Mouse (Mus musculus) lung, adult 2 months (tissue): ENCODE measurements around the gene Col24a1. TPM values are rescaled to one million over a fixed set of nuclear protein-coding genes. Genes with fewer than 3 reads are reported as not detected.
A peak's percentile ranks its signal among the peaks of the same experiment; 100 is the strongest.

Experiments used
- DNase-seq: peaks from one replicate; pipeline ENCODE4 v3.0.0; 2022
- H3K4me1 ChIP-seq: fragments of 200-500 bp; 2 replicates; pipeline ENCODE4 v1.6.1; 2011; ENCODE audit warnings: low read length; ENCODE audit not compliant: control insufficient read depth, insufficient read depth
- H3K4me3 ChIP-seq: fragments of 200-500 bp; replicated peaks from 2 replicates; pipeline ENCODE3; 2011; ENCODE audit warnings: low read depth, mild to moderate bottlenecking, control low read depth, low read length; ENCODE audit errors: extremely low read depth
- CTCF ChIP-seq: fragments of 200-500 bp; IDR thresholded peaks from 2 replicates; pipeline ENCODE4 v1.5.1; 2011; ENCODE audit warnings: mild to moderate bottlenecking, low read length, control low read depth; ENCODE audit not compliant: insufficient read depth
- POLR2A ChIP-seq: fragments of 200-500 bp; IDR thresholded peaks from 2 replicates; pipeline ENCODE4 v1.6.1; 2011; ENCODE audit warnings: low read depth, mild to moderate bottlenecking, control low read depth, low read length, borderline replicate concordance; ENCODE audit errors: extremely low read depth
- WGBS: fragments of 180-500 bp; shearing (Covaris S2); methylation state at CpG from one replicate; pipeline ENCODE4 v1.1.7; 2018; 5-methylcytosine and 5-hydroxymethylcytosine counted together
- polyA plus RNA-seq: library from polyadenylated mRNA; depleted of rRNA; stranded (reverse); fragments of >200 nt; gene quantifications from 2 replicates; pipeline ENCODE4 v1.2.3, GENCODE M21; 2012

The Col24a1 gene
- polyA plus RNA-seq, 1 experiment: 0.11 TPM

DNA sequence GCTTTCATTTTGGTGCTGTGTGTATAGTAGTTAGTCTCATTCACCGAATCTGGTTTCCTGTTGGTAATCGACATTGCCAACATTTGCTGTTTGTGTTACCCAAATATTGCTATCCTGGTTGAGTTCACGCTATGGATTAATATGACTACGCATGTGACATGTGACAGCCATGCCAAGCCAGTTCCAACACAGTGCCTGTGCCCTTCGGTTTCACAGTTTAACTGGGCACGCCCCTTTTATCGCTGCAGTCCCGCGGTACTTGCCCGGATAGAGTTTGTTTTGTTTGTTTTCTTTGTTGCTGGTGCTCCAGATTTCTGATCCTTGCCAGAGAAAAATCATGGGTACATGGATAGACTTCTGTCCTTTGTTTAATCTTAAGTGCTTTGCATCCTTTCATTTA lies 263.9 kb downstream of the Col24a1 start:
- 87% methylated on average over 10 of the region's 10 CpGs for WGBS
- Histone ChIP-seq H3K4me1 (no peaks in the 10 kb centered on the region), H3K4me3 (no peak overlapping the region)
- no peak for DNase-seq
- TF ChIP-seq POLR2A (no peak), CTCF (no peak)

DNA sequence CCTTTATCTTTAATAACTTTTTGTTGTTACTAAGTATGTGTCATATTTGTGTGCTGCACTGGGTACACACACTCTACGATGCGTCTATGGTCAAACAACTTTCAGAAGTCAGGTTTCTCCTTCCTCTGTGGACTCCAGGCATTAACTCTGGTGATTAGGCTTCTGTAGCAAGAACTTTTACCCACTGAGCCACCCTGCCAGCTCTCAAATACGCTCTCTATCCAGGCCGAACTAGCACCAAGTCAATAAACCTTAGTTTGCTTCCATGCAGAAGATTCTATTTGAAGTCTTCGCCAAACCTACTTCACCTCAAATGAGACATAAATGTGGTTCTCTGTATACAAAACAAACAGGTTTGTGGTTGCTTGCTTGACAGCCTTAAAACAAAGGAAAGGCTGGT lies 267.4 kb downstream of the Col24a1 start:
- no peaks in the 10 kb centered on the region for H3K4me1 ChIP-seq
- TF ChIP-seq POLR2A (no peak), CTCF (no peak)
- no peak for DNase-seq
- no peak overlapping the region for H3K4me3 ChIP-seq
- 83% methylated on average over 5 of the region's 5 CpGs for WGBS

DNA sequence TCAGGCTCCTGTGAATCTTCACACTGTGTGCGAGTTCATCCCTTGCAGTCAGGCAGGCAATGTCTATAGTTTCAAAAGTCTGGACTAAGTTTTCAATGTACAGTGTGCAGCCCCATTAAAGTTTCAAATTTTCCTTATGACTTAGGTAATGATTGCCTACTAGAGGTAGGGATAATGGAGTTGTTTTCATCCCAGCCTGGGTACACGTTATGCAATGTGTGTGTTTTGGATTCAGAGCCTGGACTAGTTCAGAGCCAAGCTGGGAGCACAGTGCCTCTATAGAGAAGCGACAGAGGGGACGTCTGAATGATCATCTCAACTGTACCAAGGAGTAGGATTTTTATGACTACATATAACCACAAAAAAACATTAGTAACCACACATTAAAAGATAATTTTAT lies 267.8 kb downstream of the Col24a1 start:
- TF ChIP-seq CTCF (no peak), POLR2A (no peak)
- whole genome bisulfite sequencing: 74% methylated on average over 4 of the region's 4 CpGs
- no peak overlapping the region for H3K4me3 ChIP-seq
- no peak for DNase-seq
- no peaks in the 10 kb centered on the region for H3K4me1 ChIP-seq

DNA sequence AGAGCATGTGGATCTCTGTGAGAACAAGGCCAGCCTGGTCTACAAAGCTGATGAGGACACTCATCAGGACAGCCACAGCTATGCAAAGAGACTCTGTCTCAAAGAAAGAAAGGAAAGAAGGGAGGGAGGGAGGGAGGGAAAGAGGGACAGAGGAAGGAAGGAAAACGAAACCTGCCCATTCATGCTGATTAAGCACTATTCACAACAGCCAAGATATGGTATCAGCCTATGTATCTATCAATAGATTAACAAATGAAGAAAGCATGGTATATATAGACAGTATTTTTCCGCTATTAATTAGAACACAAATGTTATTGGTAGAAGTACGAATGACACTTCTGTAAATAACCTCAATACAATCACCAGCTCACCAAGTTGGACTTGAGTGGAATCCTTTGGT lies 282.2 kb downstream of the Col24a1 start:
- no peak for DNase-seq
- no peak for TF ChIP-seq CTCF
- TF ChIP-seq POLR2A: no peak
- Histone ChIP-seq H3K4me3 (no peak overlapping the region), H3K4me1 (peaks cover 3% of the 10 kb centered on the region)
- 88% methylated on average over 3 of the region's 3 CpGs for WGBS

DNA sequence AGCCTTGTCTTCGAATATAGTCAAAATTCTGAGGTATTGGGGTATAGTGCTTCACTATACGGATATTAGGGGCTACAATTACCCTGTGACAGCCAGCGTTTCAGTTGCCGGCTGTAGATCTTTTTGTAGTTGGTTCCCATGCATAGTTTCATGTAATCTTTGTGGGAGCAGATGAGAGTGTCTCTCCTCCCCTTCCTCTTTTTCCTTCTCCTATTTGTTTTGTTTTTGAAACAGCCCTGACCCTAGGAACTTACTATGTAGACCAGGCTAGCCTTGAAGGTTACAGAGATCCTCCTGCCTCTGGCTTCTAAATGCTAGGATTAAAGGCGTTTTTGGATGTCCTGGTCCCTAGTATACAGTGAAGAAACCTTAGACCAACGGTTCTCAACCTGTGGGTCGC lies 283.1 kb downstream of the Col24a1 start:
- no peak for DNase-seq
- Histone ChIP-seq H3K4me3 (no peak overlapping the region), H3K4me1 (peaks cover 3% of the 10 kb centered on the region)
- WGBS: 81% methylated on average over 7 of the region's 7 CpGs
- TF ChIP-seq POLR2A (no peak), CTCF (no peak)

DNA sequence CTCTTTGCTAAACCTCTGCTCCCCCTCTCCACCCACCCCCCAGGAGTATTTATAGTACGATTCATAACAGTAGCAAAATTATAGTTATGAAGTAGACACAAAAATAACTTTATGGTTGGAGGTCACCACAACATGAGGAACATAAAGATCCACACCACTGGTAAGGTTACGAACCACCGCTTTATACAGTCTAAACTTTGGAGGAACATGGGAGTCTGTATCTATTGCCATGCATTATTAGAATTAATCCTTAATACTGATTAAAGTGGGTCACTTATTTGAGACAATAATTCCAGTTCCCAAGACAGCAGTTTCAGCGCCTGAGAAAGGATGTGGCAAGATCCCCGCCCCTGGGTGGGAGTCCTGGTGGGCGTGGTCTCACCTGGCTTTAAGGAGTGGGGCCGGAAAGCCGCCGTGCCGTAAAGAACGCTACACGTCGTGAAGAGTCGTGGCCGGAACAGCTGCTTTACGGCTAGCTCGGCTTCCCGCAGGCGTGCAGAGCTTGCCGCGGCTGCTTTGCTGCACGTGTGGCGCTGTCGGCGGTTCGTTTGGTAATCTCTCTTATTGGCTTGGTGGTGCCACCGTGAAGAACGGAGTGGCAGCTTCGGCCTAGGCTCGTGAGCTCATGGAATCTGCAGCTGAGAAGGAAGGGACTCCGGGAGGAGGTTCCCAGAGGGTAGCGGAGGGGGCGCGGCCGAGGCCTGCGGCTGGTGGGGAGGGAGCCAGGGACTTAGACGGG lies 283.6 kb downstream of the Col24a1 start, which contains the start of gene Znhit6:
Gene Znhit6, plus strand, starts transcription at position 463 of the 739 bp plus-strand sequence.
- Histone ChIP-seq H3K4me3 (peak within 1 kb of the TSS; percentile 71), H3K4me1 (peaks cover 3% of the 10 kb centered on the region)
- TF ChIP-seq CTCF: no peak
- peak; percentile 58; the same call in 1 of the 2 replicates for TF ChIP-seq POLR2A
- peak; percentile 88 for DNase-seq
- 5% methylated on average over 37 of the region's 37 CpGs for WGBS

DNA sequence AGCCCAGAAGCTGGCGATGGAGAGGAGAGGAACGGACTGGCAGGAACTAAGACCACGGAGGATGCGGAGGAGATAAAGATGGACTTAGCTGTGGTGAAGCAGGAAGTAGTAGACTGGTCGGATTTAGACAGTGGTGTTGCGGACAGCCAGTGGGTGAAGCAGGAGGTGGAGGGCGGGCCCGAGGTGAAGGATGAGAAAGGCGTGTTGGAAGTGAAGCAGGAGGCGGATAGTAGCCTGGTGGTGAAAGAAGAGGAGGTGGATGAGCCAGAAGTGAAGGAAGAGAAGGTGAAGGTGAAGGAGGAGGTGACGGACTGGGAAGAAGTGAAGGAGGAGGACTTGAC lies 284.2 kb downstream of the Col24a1 start:
- under 1% methylated on average over 11 of the region's 11 CpGs for WGBS
- no peak for DNase-seq

DNA sequence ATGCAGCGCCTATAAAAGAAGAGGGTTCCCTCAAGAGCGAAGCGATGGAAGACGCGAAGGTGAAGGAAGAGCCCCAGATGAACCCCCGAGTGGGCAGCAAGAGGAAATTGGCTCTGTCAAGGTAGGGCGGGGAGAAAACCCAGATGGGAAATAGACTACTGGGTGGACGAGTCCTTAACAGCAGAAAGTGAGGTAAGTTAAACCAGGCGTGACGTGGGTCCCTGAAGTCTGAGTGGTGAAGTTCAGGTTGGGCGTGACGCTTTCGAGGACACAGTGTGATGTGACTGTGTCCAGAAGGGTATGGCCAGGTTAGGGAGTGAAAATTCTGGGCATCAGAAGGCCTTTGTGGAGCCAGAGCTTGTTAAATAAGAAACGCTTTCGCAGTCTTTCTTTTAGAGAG lies 284.6 kb downstream of the Col24a1 start:
- 30% methylated on average over 15 of the region's 15 CpGs for whole genome bisulfite sequencing
- Histone ChIP-seq H3K4me3 (peak overlapping the region; percentile 39), H3K4me1 (peaks cover 3% of the 10 kb centered on the region)
- TF ChIP-seq CTCF (no peak), POLR2A (no peak)
- no peak for DNase-seq

More for the DNA sequence above, 284.2 kb downstream of the Col24a1 start:
- Histone ChIP-seq H3K4me3 (peak overlapping the region; percentile 71), H3K4me1 (peaks cover 3% of the 10 kb centered on the region)
- no peak for TF ChIP-seq CTCF
- no peak for TF ChIP-seq POLR2A

DNA sequence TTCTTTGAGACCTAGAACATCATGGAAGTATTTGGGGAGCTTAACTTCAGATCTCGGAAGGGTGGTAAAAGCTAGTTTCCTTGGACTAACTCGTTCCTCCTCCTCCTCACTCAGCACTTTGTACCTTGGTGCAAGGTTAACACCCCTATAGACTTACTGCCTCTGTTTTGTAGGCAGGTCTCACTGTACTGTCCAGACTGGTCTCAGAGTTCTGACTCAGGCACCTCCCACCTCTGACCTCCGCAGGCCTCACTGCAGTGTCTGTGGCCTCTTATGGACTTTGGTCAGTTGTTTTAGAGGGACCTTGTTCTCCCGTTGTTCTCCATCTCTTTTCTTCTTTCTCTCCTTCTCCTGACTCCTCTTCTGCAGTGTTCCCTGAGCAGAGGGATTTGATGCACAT lies 290.8 kb downstream of the Col24a1 start:
- TF ChIP-seq POLR2A (no peak), CTCF (no peak)
- no peak for DNase-seq
- Histone ChIP-seq H3K4me3 (no peak overlapping the region), H3K4me1 (no peaks in the 10 kb centered on the region)
- WGBS: 85% methylated on average over 4 of the region's 4 CpGs

DNA sequence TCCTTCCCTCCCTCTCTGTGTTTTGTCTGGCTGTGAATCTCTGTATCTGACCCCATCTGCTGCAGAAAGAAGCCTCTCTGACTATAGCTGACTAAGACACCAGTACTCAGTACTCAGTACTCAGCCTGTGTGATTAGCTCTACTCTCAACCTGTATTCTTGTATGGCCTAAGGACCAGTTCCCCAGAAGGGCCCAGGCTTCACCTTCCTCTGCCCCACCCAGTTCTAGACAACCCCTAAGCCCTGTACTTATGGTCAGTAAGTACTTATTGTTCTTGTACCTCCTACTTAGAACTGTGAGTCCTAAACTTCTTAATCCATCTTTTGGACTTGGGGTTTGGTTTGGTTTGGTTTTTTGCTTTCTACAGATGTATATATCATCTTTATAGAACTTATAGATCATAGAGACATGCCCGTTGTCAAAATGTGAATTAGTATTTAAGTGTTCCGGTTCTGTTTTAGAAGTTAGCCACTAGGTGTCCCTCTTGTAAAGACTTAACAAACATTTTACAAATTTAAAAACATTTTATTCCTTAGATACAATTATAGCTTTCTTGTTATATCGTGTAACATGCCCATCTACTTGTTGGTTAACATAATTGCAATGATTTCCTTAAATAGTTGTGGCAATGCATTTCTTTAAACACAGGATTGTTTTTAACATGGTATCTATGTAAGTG lies 291.4 kb downstream of the Col24a1 start:
- DNase-seq: no peak
- H3K4me1 ChIP-seq: no peaks in the 10 kb centered on the region
- 25% methylated on average over 3 of the region's 3 CpGs for WGBS
- H3K4me3 ChIP-seq: no peak overlapping the region
- TF ChIP-seq POLR2A: no peak
- TF ChIP-seq CTCF: peak; percentile 28; the same call in 1 of the 2 replicates
